Mouse (Mus musculus): ENCODE results near the gene Acot6.
"Not testable (repeated sequence)": the region's sequence is repeated elsewhere in the genome, so short reads cannot be mapped to it uniquely, and the experiment has no call there.

The Acot6 gene

DNA sequence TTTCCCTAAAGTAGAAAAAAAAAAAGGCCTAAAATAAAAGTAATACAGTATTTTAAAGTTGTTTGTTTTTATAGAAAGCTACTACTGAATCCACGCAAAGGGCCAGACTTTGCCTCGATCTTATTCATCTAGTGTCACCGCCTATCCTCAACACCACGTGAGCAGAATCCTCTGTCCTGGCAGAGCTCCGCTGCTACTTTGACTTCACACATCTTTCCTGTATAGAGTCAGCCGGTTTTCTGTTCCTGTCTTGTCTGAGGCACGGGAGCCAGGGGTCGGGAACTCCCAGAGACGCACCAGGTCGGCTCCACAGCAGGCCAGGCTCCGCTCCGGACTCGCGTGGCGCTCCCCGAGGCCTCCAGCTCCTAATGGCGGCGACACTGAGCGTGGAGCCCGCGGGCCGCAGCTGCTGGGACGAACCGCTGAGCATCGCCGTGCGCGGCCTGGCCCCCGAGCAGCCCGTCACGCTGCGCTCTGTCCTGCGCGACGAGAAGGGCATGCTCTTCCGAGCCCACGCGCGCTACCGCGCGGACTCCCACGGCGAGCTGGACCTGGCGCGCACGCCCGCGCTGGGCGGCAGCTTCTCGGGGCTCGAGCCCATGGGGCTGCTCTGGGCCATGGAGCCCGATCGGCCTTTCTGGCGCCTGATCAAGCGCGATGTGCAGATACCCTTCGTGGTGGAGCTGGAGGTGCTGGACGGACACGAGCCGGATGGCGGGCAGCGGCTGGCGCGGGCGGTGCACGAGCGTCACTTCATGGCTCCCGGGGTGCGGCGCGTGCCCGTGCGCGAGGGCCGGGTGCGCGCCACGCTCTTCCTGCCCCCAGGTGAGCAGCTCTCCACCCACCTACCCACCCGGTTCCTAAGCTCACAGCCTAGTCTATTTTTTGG is at the start of gene Acot6:
Gene Acot6, plus strand, starts transcription at position 51 of the 889 bp plus-strand sequence.
- peak; percentile 24 to 56 for DNase-seq (ENCODE audit: low spot score in 2 of 2)

DNA sequence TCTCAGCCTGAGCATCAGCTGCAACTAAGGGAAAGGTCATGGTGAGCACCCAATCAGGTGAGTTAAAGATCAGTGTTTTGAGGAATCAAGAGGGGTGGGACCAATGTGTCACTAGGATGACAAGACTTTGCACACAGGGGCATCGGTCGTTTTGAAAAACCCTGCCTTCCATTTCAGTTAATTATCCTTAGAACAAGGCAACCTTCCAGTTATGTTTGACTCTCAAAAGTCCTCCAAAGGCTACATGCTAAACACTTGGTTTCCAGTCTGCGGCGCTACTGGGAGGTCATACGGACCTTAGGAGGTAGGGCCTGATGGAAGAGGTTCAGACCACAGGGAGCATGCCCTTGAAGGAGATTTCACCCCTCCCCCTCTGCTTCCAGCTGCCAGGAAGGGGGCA is 49.7 kb upstream of the Acot6 start:
- not testable (repeated sequence) for DNase-seq (ENCODE audit: low spot score in 2 of 2)

DNA sequence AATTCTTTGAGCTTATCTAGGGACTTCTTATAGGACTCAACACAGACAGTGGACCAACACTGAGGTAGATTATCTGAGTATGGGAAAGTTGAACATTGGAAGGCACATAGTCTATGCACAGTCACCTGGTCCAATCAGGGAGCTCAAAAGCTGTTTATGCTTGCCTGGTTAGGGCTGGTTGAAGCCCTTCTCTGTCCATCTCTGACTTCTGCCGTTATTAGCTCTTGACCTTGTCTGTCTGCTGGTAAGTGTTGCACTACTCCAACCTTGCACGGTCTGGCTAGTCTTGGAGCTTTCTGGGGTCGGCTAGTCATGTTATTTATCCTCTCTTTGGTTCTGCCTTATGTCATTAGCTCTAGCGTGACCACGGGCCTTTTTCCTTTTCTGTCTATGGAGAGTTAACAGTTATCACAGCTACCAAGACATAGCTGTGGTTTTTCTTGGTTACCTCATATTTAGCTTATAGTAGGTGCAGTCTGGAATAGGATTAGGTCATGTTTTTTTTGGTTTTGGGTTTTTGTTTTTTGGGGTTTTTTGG is 48.4 kb upstream of the Acot6 start, which contains the start of gene Acot3:
Gene Acot3, plus strand, starts transcription at position 208 of the 538 bp plus-strand sequence.
- no peak for DNase-seq (ENCODE audit: low spot score in 2 of 2)

DNA sequence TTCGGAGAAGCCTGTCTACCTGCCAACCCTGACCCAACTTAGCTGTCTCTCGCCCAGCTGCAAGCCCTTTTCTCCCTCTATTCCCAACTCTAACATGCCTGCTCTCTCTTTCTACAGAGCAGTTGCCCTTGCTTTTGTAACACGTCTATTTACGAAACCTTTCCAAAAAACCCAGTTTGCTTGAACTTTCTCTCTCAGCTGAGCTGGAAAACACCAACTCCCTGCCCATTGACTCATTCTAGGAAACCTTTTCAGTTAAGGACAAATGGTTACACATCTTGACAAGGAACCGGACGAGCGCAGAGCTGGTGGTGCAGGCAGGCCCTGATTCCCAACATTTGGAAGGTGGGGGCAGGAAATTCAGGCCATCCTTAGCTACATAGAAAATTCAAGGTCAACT is 47.8 kb upstream of the Acot6 start:
- DNase-seq (ENCODE audit: low spot score in 2 of 2): no peak

DNA sequence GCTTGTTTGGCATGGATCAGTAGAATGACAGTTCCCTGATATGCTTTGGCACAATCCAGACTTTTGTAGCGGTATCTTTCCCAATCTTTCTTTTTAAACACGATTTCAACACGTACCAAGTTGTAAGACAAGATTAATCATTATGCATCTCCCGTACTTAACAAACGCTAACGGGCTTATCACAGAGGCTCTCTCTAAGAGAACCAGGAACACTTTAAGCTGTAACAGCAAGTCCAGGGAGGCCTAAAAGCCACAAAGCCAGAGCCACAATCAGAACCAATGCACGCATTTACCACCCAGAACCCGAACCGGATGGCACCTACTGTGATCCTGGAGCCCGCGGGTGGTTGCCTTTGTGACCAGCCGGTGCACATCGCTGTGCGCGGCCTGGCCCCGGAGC is 47.3 kb upstream of the Acot6 start:
- no peak for DNase-seq (ENCODE audit: low spot score in 2 of 2)

DNA sequence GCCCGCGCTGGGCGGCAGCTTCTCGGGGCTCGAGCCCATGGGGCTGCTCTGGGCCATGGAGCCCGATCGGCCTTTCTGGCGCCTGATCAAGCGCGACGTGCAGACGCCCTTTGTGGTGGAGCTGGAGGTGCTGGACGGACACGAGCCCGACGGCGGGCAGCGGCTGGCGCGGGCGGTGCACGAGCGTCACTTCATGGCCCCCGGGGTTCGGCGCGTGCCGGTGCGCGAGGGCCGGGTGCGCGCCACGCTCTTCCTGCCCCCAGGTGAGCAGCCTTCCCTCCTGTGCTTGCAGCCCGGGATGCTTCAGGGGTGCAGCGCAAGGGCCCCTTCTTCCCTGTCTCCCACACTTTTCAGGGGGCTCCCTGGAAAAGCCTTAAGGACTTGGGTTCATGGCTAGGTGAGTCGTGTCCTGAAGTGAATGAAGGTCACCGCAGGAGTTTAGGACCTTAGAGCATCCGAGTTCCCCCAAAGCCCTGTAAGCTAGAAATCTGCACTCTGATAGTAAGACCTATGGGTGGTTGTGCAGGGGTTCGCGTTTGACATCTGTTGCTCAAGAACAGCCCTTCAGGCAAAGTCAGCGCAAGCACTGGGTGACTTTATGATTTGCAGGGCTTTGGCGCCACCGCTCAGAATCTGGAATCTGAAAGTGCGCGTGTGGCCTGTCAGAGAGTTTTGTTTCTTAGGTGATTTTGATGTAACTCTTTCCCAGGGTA is 46.6 kb upstream of the Acot6 start:
- no peak for DNase-seq (ENCODE audit: low spot score in 2 of 2)

DNA sequence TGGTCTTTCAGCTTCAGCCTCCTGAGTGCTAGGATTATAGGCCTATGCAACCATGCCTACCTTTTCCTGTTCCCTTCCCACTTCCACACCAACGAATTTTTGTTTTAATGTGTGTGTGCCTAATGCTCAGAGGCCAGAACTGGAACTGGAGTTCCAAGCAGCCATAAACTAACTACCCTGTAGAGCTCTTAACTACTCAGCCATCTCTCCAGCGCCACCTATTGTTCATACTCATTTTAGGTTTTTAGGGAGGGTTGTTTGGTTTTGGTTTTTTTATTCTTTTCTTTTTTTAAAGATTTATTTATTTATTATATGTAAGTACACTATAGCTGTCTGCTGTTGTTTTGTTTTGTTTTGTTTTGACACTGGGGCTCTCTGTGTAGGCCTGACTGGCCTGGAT is 39.5 kb upstream of the Acot6 start:
- DNase-seq (ENCODE audit: low spot score in 2 of 2): no peak

DNA sequence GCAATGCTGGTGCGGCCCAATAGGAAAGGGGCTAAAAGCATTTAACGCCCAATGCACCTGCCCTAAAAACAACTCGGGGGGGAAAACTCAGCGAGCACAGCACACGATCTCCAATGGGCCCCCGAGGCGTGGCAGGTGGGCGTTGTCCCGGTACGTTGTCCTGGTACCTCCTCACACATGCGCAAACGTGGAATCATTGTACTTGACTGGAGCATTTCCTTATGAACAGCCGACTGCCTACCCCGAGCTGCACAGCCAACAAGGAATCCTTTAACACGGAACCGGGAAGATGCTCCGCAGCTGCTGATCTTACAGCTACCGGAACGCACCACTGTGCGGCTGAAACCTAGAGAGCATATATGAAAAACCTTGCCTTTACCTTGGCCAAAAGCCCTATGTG is 38.1 kb upstream of the Acot6 start:
- no peak for DNase-seq (ENCODE audit: low spot score in 2 of 2)

DNA sequence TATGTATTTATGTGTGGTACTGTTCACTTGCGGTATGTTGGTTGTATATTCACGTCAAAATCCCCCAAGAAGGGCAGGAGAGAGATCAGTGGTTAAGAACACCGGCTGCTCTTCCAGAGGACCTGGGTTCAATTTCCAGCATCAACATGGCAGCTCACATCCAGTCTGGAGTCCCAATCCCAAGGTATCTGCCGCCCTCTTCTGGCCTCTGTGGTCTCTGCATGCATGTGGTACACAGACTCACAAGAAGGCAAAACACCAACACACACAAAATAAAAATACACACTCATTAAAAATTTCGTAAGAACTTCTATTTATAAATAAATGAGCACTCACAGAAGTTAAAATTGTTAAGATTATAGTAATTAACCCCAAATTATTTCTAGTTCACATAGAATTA is 37.2 kb upstream of the Acot6 start:
- no peak for DNase-seq (ENCODE audit: low spot score in 2 of 2)

DNA sequence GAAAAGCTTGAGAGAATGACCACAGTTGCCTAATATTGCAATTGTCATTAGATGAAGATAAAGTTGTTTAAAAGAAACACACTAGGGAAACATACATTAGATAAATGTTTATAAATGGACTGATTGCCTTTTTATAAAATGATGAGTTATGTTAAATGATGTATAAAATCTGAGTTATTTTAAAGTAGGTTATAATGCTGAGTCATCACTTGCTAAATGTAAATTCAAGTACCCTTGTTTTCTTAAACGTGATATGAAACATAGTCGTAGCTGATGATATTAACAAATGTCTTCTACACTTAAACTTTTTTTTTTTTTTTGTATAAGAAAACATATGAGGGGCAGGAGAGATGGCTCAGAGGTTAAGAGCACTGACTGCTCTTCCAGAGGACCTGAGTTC is 36.6 kb upstream of the Acot6 start:
- no peak for DNase-seq (ENCODE audit: low spot score in 2 of 2)

DNA sequence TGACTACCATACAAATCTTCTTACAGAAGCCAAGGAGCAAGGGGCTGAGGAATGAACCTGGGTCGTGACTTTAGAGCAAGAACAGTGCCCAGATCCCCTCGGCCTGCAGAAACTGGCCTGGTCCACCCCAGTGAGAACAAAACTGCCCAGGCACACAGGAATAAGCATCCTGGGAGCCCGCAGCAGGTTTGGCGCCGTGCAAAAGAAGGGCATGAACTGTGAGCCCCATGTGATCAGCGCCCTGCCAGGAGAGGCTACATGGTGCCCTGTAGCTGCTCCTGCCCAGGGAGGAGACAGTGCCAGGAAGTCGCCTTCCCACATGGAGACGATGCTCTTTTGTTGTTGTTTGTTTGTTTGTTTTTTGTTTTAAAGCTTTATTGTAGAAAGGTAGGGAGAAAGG is 35.8 kb upstream of the Acot6 start:
- no peak for DNase-seq (ENCODE audit: low spot score in 2 of 2)

DNA sequence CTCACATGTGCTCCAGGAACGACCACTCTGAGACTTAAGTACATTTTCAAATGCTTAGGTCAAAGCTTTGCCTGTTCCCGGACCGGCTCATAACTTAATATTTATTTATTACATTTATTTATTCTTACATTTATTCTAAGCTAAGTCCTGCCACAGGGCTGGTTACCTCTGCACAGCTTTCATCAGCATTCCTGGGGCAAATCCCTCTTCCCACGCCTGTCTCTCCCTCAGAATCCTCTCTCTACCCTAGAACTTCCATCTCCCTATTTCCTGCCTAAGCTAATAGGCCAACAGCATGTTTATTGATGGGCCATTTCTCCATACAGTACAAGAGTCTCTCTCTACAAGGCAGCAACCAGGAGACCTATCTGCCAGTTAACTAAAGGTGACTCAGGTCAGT is 32.7 kb upstream of the Acot6 start:
- no peak for DNase-seq (ENCODE audit: low spot score in 2 of 2)

DNA sequence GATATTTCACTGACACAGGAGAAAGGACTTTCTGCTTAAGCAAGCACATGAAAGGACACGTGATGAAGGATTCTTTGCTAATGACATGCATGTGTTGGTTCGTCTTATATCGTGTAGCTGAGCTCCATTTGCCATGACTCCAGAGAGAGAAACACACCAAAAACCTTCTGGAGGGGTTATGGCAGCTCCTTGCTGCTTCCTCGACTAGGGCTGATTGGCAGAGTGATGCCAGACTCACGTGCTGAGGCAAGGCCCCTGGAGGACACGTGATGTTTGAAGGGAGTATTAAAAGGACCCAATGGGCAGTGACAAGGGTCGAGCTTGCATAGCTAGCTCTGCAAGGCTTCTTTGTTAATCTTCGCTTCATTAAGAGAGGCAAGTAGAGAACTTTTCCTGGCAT is 32.2 kb upstream of the Acot6 start:
- DNase-seq (ENCODE audit: low spot score in 2 of 2): no peak

DNA sequence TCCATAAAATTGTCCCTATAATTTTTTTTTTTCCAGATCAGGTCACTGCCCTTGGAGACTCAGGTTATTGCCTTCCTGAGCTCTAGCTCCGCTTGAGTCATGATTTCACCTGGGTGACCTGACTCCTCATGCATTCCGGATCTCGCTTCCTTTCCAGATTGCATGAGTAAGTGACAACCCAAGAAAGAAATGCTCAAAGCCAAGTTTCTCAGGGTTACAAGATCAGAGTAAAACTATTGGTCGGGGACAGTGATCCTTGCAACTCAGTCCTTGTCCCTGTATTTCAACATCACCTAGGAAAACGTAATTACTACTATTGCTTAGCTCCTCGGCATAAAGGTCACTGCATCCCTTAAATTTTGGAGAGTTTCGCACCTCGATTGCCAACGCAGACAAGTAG is 31.5 kb upstream of the Acot6 start, which contains the start of gene Acot5:
Gene Acot5, plus strand, starts transcription at position 340 of the 400 bp plus-strand sequence.
- no peak for DNase-seq (ENCODE audit: low spot score in 2 of 2)

DNA sequence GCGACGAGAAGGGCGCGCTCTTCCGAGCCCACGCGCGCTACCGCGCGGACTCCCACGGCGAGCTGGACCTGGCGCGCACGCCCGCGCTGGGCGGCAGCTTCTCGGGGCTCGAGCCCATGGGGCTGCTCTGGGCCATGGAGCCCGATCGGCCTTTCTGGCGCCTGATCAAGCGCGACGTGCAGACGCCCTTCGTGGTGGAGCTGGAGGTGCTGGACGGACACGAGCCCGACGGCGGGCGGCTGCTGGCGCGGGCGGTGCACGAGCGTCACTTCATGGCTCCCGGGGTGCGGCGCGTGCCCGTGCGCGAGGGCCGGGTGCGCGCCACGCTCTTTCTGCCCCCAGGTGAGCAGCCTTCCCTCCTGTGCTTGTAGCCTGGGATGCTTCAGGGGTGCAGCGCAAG is 30.9 kb upstream of the Acot6 start:
- peak in 1 of 2 experiments; percentile 38 for DNase-seq (ENCODE audit: low spot score in 2 of 2)

DNA sequence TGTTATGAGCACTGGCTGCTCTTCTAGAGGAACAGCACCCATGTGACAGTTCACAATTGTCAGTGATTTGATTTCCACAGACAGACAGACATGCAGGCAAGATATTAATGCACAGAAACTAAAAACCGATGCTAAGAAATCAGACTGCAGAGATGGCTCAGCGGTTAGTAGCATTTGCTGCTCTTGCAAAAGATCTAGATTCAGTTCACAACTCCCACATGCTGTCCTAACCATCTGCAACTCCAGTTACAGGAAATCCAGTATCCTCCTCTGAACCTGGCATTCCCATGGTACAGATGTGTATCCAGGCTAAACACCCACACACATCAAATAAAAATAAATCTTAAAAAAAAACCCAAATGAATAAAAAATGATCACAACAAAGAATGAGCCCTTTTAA is 28.8 kb upstream of the Acot6 start:
- no peak for DNase-seq (ENCODE audit: low spot score in 2 of 2)

DNA sequence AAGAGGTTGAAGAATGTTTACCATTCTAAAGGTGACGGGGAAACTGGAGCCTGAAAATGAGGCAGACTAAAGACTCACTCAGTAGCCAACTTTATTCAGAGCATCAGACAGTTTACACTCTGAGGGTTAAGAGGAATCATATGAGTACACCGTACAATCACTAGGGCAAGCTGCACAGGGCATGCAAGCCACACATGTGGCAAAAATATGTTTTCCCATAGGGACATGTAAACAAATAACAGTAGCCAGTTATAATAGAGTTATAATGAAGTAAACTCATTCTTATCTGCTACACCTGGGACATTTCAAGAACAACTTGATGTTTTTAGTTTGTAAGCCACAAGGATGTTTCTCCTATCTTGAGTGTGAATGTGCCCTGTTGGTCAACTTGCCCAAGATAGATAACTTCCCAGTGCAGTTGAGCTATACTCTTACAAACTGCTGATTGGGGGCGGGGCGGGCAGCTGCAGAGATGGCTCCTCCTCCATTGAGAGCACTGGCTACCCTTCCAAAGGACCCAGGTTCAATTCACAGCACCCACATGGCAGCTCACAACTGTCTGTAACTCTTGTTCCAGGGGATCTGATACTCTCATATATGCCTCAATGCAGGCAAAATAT is 23.0 kb upstream of the Acot6 start:
- no peak for DNase-seq (ENCODE audit: low spot score in 2 of 2)

DNA sequence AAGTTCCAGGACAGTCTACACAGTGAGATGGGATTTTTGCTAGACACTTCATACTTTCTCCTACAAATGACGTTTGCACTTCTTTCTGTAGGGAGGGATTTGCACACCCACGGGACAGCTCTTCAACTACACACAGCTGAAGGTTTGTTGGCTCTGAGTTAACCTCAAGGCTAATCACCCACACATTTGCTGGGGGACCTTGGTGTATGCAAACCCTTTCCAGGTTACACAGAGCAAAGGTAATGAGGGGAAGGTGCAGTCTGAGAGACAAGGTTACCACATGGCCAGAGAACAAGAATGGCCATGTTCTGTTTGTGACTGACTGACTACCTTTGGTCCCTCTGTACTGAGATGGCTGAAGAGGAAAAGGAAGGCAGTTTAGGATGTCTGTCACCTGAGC is 16.6 kb upstream of the Acot6 start:
- DNase-seq (ENCODE audit: low spot score in 2 of 2): no peak

DNA sequence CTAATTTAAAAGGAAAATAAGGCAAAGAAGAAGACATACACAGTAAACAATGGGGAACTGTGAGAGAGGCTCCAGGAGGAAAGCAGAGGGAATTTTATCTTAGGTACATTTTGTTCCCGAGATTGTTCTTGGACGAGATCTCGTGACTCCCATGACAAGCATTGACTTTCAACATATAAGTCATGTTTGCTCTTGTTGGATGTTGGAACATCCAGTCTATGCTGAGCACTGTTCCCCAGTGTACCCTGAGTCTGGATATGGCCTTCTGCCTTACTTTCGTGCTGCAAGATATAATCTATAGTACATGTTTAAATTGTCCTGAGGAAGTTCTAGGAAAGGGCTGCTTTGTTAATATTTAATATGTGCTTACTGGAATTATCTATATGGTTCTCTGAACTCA is 15.9 kb upstream of the Acot6 start:
- no peak for DNase-seq (ENCODE audit: low spot score in 2 of 2)

DNA sequence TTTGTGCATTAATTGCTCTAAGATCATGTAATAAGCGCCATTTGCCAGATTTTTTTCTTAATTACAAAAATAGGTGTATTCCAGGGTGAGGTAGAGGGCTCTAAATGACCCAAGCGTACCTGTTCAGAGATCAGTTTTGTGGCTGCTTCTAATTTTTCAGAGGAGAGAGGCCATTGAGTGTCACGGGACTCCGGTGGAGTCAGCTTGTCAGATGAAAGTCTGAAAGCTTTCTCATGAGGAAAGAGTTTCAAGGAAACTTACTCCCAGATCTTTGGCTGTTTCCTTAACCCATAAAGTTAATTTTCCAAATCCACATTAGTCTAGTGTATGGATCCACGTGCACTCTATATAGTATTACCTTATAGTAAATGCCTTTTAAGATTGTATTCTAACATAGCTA is 5.8 kb upstream of the Acot6 start:
- DNase-seq (ENCODE audit: low spot score in 2 of 2): not testable (repeated sequence)

DNA sequence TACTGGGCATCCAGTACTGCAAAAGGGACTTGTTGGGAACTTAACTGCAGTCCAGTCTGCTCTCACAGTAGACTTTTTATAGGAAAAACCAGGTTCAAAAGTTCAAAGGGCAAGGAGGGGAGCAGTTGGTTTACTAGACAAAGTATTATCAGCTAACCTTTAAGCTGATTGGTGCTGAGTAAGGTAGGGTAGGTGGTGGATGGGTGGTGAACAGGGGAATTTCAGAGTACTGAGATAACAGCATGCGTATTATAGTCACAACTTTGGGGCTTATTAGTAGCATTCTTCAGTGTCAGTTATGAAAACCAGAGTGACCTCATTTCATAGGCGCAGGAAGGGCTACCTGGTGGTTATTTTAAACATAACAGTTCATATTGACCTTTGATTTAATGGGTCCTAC is 849 bp upstream of the Acot6 start:
- no peak for DNase-seq (ENCODE audit: low spot score in 2 of 2)

DNA sequence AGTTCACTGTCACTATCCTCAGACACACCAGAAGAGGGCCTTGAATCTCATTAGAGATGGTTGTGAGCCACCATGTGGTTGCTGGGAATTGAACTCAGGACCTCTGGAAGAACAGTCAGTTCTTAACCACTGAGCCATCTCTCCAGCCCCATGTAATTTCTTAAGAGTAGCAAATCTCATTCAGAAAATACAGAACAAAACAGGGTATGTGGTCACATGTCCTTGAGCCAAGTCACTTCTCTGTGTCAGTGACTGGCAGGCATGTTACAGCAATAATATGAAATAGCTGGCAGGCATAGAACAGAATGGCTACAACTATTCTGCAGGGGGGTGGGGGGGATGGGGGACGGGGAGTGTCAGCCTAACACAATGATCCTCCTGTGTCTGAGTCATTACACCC is 383 bp upstream of the Acot6 start:
- DNase-seq (ENCODE audit: low spot score in 2 of 2): no peak

Measured in urinary bladder, adult 18-20 months (tissue).